Mouse (Mus musculus) spleen, adult 18-20 months (tissue): Measurements from ENCODE around the gene Comt.

Experiments
- DNase-seq, 2 experiments: peaks; one replicate each; pipeline ENCODE4 v3.0.0; 2022; ENCODE audit warnings: mixed read lengths in 2 of 2

The Comt gene

GRCm38 (mm10) chr16:18387704-18388582 lies 38.7 kb downstream of the Comt start:
- no peak for DNase-seq

DNA sequence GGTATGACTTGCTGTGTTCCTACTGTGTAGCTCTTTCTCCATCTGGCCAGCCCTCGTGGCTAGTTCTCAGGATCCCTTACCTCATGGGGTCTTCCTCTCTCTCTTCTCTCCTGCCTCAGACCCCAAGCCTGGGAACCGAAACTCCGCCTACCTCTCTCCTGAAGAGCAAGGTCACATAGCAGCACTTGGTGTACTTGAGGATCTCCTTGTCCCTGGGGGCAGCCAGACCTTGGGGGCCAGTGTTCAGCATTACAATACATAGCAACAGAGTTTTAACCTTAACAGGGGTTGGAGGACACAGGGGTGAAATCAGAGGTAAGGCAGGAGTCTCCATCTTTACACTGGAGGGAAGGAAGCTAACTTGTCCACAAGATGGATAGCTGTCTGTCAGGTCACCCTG lies 39.7 kb downstream of the Comt start:
- no peak for DNase-seq

DNA sequence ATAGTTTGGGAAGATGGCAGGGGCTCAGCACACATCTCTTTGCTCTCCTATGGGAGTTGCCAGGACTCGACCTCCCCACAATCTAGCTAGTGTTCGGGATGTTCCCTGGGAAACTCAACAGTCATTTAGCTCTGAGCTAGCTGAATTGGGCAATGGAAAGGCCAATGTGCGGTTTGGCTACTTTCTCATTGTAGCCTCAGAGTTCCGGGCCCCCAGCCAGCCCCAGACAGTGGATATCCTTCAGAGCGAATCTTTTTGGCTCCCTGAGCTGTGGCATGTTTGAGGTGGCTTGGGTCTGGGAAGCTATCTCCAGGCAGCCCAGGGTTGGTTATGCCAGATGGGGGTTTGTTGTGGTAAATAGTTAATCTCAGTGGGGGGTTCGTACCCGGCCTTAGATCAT lies 40.2 kb downstream of the Comt start:
- no peak for DNase-seq

GRCm38 (mm10) chr16:18385411-18385810 lies 41.2 kb downstream of the Comt start:
- DNase-seq, result no peak

GRCm38 (mm10) chr16:18384659-18385058 lies 42.0 kb downstream of the Comt start:
- no peak for DNase-seq

DNA sequence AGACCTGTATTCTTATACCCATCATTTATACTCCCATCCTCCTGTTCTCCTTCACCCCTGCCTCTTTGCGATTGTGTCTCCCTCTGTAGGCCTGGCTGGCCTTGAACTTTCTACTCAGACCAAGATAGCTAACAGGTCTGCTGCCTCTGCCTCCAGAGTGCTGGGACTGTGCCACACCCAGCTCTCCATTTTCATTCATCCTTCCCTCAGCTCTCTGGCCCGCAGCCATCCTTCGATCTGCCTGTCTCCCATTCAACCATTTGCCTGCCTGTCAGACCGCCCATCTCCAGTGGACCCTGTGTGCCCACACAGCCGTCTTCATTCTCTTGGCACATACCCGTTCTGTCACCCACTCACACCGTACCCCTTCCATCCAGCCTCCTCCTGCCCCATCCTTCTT lies 42.4 kb downstream of the Comt start:
- no peak for DNase-seq

DNA sequence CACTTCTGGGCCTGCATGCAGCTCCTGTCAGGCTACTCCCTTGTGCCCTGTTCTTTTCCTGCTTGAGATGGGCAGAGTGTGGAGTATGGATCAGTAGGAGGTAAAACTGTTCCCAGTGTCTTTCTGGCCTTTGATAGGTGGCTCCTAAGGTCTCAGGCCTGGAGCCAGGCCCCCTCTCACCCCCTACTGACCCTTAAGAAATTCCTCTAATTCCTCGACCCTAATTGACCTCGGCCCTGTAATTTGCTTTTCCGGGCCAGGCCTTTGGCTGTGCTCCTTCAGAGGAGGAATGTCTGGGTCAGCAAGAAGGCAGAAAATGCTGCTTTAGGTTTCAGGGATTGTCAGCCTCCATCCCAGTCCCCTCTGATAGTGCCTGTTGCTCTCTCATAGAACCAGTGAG lies 42.9 kb downstream of the Comt start:
- DNase-seq, result no peak

DNA sequence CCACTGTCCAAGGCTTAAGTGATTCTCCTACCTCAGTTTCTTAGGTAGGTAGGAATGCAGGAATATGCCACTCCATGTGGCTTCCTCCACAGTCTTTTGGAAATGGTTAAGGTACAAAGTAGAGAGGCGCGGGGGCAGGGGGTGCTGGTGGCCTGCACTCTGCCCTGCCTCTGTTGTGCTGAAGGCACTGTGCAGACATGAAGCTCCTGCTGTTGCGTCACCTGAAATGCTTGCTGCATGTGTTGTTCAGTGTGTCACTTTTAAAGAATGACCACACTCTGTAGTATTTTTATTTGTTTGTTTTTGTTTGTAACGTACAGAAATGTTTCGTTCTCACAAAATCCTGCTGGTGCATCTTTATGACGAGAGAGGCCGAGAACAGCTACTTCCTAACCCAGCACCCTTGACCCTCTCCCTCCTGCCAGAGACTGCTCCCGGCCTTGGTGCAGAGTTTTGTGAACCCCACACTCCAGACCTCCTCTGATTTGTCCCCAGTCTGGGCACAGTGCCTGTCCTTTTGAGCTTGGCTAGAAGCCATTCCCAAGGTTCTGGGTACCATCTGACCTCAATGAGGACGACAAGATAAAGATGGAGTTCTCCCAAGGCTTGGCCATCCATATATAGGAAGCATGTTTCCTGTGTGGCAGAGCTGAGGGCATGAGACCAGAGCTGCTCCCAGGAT lies 43.5 kb downstream of the Comt start:
- DNase-seq, result no peak

DNA sequence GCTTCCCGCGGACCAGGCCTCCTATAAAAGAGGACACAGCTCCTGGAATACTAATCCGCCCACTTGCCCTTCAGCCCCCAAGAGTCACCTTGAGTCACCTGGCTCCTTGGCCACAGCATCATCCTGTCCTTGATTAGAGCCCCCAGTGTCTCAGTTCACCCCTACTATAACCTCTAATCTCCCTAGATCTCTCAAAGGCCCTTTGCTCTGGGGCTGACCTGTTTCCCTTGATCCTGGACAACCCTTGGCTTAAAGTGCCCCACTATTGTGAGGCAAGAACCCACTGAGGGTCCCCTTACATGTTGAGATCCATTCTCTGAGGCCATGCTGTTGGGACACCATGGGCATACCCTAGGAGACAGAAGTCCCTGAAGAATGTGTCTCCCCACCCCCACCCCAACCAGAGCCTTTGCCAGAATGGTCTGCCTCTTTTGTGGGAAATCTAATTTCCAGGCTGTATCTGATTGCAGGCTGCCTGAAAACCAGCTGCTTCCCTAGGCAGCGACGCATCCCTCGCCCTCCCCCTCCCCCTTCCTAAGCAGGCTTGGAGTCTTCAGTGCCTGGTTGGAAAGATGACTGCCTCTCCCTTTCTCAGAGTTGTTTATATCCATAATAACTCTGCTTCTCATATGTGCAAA lies 44.9 kb downstream of the Comt start:
- no peak for DNase-seq

DNA sequence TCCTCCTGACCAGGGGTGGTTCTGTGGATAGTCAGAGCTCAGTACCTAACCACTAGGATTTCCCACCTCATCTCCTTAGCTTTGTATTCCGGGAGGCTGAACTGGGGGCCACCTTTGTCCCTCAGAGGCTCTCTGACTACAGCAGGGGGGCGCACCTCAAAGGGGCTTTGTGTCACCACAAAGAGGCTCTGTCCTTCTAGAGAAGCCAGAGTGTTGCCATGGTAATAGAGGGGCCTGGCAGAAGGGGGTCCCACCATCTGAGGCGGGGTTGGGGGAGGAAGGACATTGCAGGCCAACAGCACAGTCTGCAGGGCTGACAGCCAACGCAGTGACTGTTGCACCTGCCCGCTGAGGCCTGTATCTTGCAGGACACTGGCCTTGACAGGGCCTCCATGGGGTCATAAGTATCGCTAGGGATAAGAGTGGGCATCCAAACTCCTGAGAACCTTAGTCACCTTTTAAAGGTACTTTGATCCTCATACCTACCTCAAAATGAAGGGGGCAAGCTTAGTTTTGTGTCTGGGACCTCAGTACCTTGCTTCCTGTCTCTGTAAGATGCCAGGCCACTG lies 46.1 kb downstream of the Comt start:
- DNase-seq, result no peak

DNA sequence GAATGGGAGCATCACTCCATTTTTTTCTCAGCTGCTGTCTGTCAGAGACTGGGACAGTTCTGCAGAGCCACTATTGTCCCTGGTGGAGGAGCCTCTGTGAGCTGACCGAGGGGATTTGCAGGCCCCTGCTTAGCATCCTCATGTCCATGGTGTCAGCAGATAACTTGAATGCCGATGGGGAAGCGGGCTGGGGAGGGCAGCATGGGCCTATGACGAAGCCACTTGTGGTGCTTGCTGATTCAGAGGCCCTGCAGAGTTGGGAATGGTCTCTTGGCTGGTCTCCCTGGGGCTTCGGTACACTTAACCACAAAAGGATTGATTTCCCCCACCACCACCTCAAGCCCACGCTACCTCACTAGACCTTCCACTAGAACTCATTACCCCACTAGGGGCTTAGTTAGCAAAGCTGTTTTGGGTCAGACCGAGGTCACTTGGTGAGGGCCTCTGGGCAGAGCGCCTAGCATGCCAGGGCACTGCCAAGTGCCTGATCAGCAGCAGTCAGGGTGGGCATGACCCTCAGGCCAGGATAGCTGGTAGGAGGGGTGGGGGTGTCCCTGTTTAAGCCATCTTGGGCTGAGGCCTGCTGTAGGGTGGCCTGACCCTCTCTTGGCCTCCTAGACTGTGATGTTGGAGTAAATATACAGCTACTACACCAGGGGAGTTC lies 47.2 kb downstream of the Comt start:
- DNase-seq, result no peak

- DNase-seq, result no peak
Measured at GRCm38 (mm10) chr16:18378489-18378888, 48.2 kb downstream of the Comt start.

DNA sequence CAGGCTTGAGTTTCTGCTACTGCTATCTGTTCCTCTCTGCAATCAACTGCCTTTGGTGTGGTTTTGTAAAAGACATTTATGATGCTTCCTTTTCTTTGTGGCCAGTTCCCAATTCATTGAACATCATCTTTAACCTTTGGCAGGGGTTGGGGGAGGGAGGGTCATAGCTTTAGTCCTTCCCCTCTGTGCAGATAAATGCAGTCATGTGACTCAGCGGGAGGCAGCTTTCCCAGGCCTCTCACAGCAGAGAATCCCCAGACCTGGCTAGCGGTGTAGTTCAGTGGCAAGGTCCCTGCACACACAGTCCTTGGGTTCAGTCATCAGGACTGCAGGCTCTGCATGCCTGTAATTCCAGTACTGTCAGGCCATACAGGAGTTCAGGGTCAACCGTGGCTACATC lies 49.4 kb downstream of the Comt start:
- DNase-seq, result no peak

GRCm38 (mm10) chr16:18376297-18376954 lies 50.2 kb downstream of the Comt start:
- DNase-seq, result no peak

- no peak for DNase-seq
Measured at GRCm38 (mm10) chr16:18373632-18374031, 53.0 kb downstream of the Comt start.

DNA sequence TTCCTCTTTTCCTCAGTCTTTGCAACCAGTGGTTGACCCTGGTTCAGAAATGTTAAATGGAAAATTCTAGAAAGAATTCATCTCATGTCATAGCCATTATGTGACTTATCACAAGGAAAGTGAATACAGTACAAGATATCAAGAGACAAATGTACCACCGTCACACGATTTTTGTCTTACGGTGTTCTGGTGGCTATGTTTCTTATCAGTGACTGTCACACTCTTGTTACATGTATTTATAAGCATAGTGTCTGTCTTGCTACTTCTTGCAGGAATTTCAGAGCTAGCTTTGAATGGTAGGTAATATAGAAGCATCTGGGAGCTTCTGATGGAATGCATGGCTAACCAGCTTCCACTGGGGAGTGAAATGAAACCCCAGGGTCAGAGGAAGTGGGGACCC lies 56.5 kb downstream of the Comt start:
- no peak for DNase-seq

DNA sequence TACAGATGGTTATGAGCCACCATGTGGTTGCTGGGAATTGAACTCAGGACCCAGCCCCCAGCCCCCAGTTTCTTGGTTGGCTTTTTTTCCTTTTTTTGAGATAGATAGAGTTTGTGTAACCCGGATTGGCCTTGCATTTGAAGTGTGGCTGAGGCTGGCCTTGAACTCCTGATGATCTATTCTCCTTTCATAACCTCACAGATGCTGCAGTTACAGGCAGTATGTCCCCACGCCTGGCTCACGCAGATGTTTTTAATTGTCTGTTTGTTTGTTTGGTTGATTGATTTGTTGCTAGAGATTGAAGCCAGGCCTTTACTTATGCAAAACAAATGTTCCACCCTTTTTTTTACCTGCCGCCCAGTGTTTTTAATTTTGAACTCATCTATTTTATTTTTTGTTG lies 59.8 kb downstream of the Comt start:
- DNase-seq, result no peak

DNA sequence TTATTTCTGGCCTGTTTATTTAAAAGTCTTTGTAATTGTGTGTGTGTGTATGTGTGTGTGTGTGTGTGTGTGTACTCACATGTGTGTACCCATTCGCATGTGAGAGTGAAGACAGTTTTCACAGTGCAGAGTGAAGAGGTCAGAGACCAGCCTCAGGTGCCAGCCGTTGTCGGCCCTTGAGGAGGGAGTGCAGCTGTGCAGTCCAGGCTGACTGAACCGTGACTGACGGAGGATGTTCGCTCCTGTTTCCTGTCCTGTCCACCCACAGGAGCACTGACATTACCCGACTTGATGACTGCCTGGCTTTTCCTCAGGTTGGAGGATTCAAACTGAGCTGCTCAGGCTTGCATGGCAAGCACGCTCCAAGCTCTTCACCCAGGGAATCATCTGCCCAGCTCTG lies 63.7 kb downstream of the Comt start:
- no peak for DNase-seq

GRCm38 (mm10) chr16:18360151-18360805 lies 66.4 kb downstream of the Comt start:
- DNase-seq, result no peak

- DNase-seq, result no peak
Measured at GRCm38 (mm10) chr16:18357977-18358376, 68.7 kb downstream of the Comt start.

- no peak for DNase-seq
Measured at GRCm38 (mm10) chr16:18356961-18357360, 69.7 kb downstream of the Comt start.
